In the genomic region with DNA sequence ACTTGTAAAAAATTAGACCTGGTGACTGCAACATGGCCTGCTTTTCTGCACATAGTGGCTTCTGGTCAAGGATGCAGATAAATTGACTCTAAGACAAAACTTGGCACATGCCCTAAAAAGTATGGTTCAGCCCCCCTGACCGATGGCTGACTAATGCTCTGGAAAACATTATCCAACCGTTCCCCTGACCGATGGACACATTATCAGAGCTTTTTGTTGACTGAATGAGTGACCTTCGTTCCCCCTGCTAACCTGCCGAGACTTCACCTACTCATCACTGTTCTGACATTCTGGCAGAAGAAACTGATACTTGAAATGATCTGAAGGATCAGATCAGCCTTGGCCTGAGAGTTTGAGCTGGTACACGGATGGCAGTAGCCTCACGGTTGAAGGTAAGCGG, we compare ENCODE assay signal across 11 mouse cellular contexts. TPM values are rescaled to one million over a fixed set of nuclear protein-coding genes. Genes with fewer than 3 reads are reported as not detected.
"Had no signal": no experiment of that assay in that cellular context is flagged by ENCODE, and none has a peak within 500 bp of the region (broad histone marks: within the 10 kb centered on the region; RNA-seq: fewer than 3 reads in every experiment).

No protein-coding gene starts in this region.

RNA-seq across cellular contexts. Expression of gene Tmprss11f, which starts 53.5 kb away (rescaled TPM):
- polyA plus RNA-seq: liver, embryonic 16.5 days; lung, embryonic 15.5 days; lung, postnatal 0 days; macrophage; midbrain, embryonic 13.5 days; midbrain, embryonic 15.5 days; midbrain, postnatal 0 days; neural tube, embryonic 12.5 days; neural tube, embryonic 14.5 days; spleen, adult 2 months; thymus, adult 2 months had no signal
